In genomic region chr2:156457343-156457717, GRCm38 (mm10) we compare ENCODE assay signal across 12 mouse cellular contexts. TPM values are rescaled to one million over a fixed set of nuclear protein-coding genes. Genes with fewer than 3 reads are reported as not detected.
DNase-seq lines count a peak whose midpoint lies in the region; ATAC-seq lines count a peak whose summit lies in the region.
"Had no signal": no experiment of that assay in that cellular context is flagged by ENCODE, and none has a peak within 500 bp of the region (broad histone marks: within the 10 kb centered on the region; RNA-seq: fewer than 3 reads in every experiment).

No protein-coding gene starts in this region.

- H3K4me3 ChIP-seq in hindbrain, embryonic 16.5 days (ENCODE audit: low read length) = no peak overlapping the region
- H3K4me3 ChIP-seq in hindbrain, embryonic 10.5 days = no peak overlapping the region
- H3K4me3 ChIP-seq: left cerebral cortex, adult 2 months; midbrain, embryonic 12.5 days had no signal

- no peak for DNase-seq in hindbrain, embryonic 10.5 days (ENCODE audit: low spot score)
- DNase-seq in urinary bladder, postnatal 14 days (ENCODE audit: low spot score) = peak; percentile 61
- no peak for DNase-seq in urinary bladder, postnatal 4 days (ENCODE audit: low spot score in 2 of 2)
- DNase-seq in heart, postnatal 14 days = peak; percentile 41 to 58
- no peak for DNase-seq in yolk sac, embryonic 10.5 days (ENCODE audit: low spot score)
- no peak for DNase-seq in spleen, postnatal 36 days (ENCODE audit: low spot score in 2 of 2)
- DNase-seq: gastrocnemius, postnatal 14 days; thymus, postnatal 14 days had no signal

- no peak overlapping the region for H3K4me2 ChIP-seq in hindbrain, embryonic 16.5 days (ENCODE audit: low read length)
- H3K4me2 ChIP-seq: midbrain, embryonic 12.5 days had no signal

- intact Hi-C loops in heart, postnatal 14 days (cut with DNase I) = no loop called here

- peak; percentile 60; the same call in 1 of the 2 replicates for ATAC-seq in hindbrain, embryonic 16.5 days
- ATAC-seq in activated CD4-positive, CD25-positive, alpha-beta regulatory T cell, adult 4 months = no peak

- no peak overlapping the region for H3K27ac ChIP-seq in hindbrain, embryonic 16.5 days (ENCODE audit: low read depth, low read length)
- H3K27ac ChIP-seq in hindbrain, embryonic 10.5 days = no peak overlapping the region
- H3K27ac ChIP-seq: left cerebral cortex, adult 2 months; midbrain, embryonic 12.5 days had no signal

- no peaks in the 10 kb centered on the region for H3K36me3 ChIP-seq in hindbrain, embryonic 16.5 days (ENCODE audit: control insufficient read depth, insufficient read depth, low read length)
- H3K36me3 ChIP-seq in hindbrain, embryonic 10.5 days = no peaks in the 10 kb centered on the region
- H3K36me3 ChIP-seq: midbrain, embryonic 12.5 days had no signal

- peaks cover 10% of the 10 kb centered on the region for H3K4me1 ChIP-seq in hindbrain, embryonic 16.5 days (ENCODE audit: control insufficient read depth, insufficient read depth, low read depth, low read length)
- peaks cover 33% of the 10 kb centered on the region for H3K4me1 ChIP-seq in hindbrain, embryonic 10.5 days (replicated peaks)

- H3K9ac ChIP-seq in hindbrain, embryonic 16.5 days (ENCODE audit: low read depth, low read length) = no peak overlapping the region
- H3K9ac ChIP-seq: midbrain, embryonic 12.5 days had no signal

- no peaks in the 10 kb centered on the region for H3K27me3 ChIP-seq in hindbrain, embryonic 16.5 days (replicated peaks; ENCODE audit: control insufficient read depth, insufficient read depth, low read length)
- peaks cover 7% of the 10 kb centered on the region for H3K27me3 ChIP-seq in hindbrain, embryonic 10.5 days (ENCODE audit: insufficient read depth, poor library complexity, severe bottlenecking)

- WGBS in hindbrain, embryonic 16.5 days = 42% methylated on average over 4 of the region's 4 CpGs
- WGBS in hindbrain, embryonic 10.5 days = 77% methylated on average over 4 of the region's 4 CpGs

- no peaks in the 10 kb centered on the region for H3K9me3 ChIP-seq in hindbrain, embryonic 16.5 days (ENCODE audit: control insufficient read depth, low read length)
- H3K9me3 ChIP-seq in hindbrain, embryonic 10.5 days = no peaks in the 10 kb centered on the region
- H3K9me3 ChIP-seq: midbrain, embryonic 12.5 days had no signal

RNA-seq across cellular contexts. Expression of gene Epb41l1, which starts 36.6 kb away (rescaled TPM):
- polyA plus RNA-seq in hindbrain, embryonic 16.5 days (2015; fragmentation: Nextera tagmentation; extraction: Ambion mirVana) = 15.7 and 17.0 TPM in 2 replicates
- 1.0 and 2.1 TPM in 2 replicates for polyA plus RNA-seq in hindbrain, embryonic 10.5 days (2016; fragmentation: Nextera tagmentation; extraction: Ambion mirVana)
- total RNA-seq in heart, postnatal 14 days (2021) = 10 to 100 TPM; 10.1 to 13.9 TPM
- under 1 TPM; 0.19 to 0.24 TPM for polyA plus RNA-seq in activated CD4-positive, CD25-positive, alpha-beta regulatory T cell, adult 4 months (2017; shearing (Covaris generic))

Comparison
In these comparisons a context has a peak if more than half of its experiments do, and no peak if none do; other contexts are left out.
1. DNase-seq: peak in urinary bladder, postnatal 14 days (single experiment) and heart, postnatal 14 days (2 of 2); none in hindbrain, embryonic 10.5 days (single experiment), urinary bladder, postnatal 4 days (0 of 2), yolk sac, embryonic 10.5 days (single experiment) and spleen, postnatal 36 days (0 of 2).